Mouse (Mus musculus) ES-E14 (cell line): ENCODE results near the gene Srgap2. TPM values are rescaled to one million over a fixed set of nuclear protein-coding genes. Genes with fewer than 3 reads are reported as not detected.

Experiments used
- DNase-seq: peaks from one replicate; pipeline ENCODE4 v3.0.0-alpha.2; 2013; ENCODE audit warnings: low read depth, low spot score
- H3K27ac ChIP-seq: 2 replicates; pipeline ENCODE4 v1.5.1; 2012; ENCODE audit warnings: low read depth, mild to moderate bottlenecking, low read length, moderate library complexity, mixed read lengths; ENCODE audit not compliant: poor library complexity, insufficient read depth, severe bottlenecking
- H3K36me3 ChIP-seq: 2 replicates; pipeline ENCODE4 v1.6.1; 2012; ENCODE audit warnings: mild to moderate bottlenecking, low read length, moderate library complexity, mixed read lengths; ENCODE audit not compliant: control insufficient read depth, poor library complexity, insufficient read depth, severe bottlenecking
- H3K4me1 ChIP-seq, 2 experiments: fragments of 150-350 bp in 1 of 2; sonication (generic) in 1 of 2; 2 replicates each; pipeline ENCODE4 v1.6.1; 2012; ENCODE audit warnings: low read length in 2 of 2, mild to moderate bottlenecking in 1 of 2, mixed read lengths in 1 of 2; ENCODE audit not compliant: control insufficient read depth in 2 of 2, insufficient read depth in 2 of 2, poor library complexity in 1 of 2
- H3K4me3 ChIP-seq, 2 experiments: fragments of 150-350 bp in 1 of 2; sonication (generic) in 1 of 2; 2 replicates each; pipeline ENCODE4 v1.5.1; 2012; ENCODE audit warnings: low read length in 2 of 2, low read depth in 1 of 2, mild to moderate bottlenecking in 1 of 2, mixed read lengths in 1 of 2; ENCODE audit not compliant: insufficient read depth in 1 of 2, poor library complexity in 1 of 2, severe bottlenecking in 1 of 2
- H3K9ac ChIP-seq: 2 replicates; pipeline ENCODE4 v1.6.1; 2012; ENCODE audit warnings: low read depth, mild to moderate bottlenecking, low read length, mixed read lengths; ENCODE audit not compliant: poor library complexity, insufficient read depth, severe bottlenecking
- H3K9me3 ChIP-seq: fragments of 150-350 bp; sonication (generic); 2 replicates; pipeline ENCODE4 v1.6.1; 2012; ENCODE audit warnings: low read depth, mild to moderate bottlenecking, low read length; ENCODE audit not compliant: control insufficient read depth, insufficient read depth
- CHD2 ChIP-seq: IDR thresholded peaks from 2 replicates; pipeline ENCODE4 v1.6.1; 2014; ENCODE audit warnings: mild to moderate bottlenecking, low read depth, low read length, inconsistent platforms
- HCFC1 ChIP-seq: IDR thresholded peaks from 2 replicates; pipeline ENCODE4 v1.6.1; 2012; ENCODE audit warnings: low read length, inconsistent platforms, borderline replicate concordance; ENCODE audit not compliant: insufficient read depth
- MAFK ChIP-seq: IDR thresholded peaks from 2 replicates; pipeline ENCODE4 v1.6.1; 2014; ENCODE audit warnings: mild to moderate bottlenecking, low read depth, low read length, inconsistent platforms; ENCODE audit not compliant: insufficient read depth
- ZC3H11A ChIP-seq: IDR thresholded peaks from 2 replicates; pipeline ENCODE4 v1.6.1; 2012; ENCODE audit warnings: low read depth, mild to moderate bottlenecking, inconsistent platforms, low read length, borderline replicate concordance
- ZNF384 ChIP-seq: IDR thresholded peaks from 2 replicates; pipeline ENCODE4 v1.6.1; 2012; ENCODE audit warnings: low read depth, low read length, inconsistent platforms
- in situ Hi-C, 2 experiments: fragments of 600-800 bp; cut with MboI; formaldehyde crosslinking; loops; one replicate each; pipeline ENCODE4 v1.15.1; 2025; ENCODE audit warnings: low sequenced_read_pairs in 2 of 2, inconsistent platforms in 1 of 2; ENCODE audit not compliant: unreplicated experiment in 2 of 2
- total RNA-seq: library from RNA; depleted of rRNA; stranded (reverse); fragments of 300-350 nt; gene quantifications from 2 replicates; pipeline ENCODE4 v1.2.3, GENCODE M21; 2012

Srgap2 gene
- total RNA-seq, 1 experiment: 26.4 TPM

DNA sequence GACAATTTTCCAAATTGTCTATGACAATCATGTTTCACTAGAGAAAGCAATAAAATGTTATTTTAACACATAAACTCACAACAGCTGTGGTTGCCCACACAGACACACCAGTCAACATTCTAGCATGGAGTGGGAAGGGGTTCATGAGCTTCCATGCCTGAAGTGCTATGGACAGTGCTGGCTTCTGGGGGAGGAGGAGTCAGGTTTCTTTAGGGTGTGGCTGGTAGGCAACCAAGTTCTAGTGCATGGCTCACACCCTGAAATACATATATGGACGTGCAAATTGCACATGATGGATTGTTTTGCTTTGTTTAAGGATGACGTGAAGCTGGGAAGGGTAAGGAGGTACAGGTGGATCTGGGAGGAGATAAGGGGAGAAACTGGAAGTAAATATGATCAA is 72.8 kb downstream of the Srgap2 start:
- TF ChIP-seq CHD2: no peak
- TF ChIP-seq ZC3H11A: no peak
- no peak for TF ChIP-seq MAFK
- TF ChIP-seq ZNF384: no peak
- no peak for TF ChIP-seq HCFC1
- in situ Hi-C loops: no loop called here
- no peak overlapping the region for H3K9ac ChIP-seq
- H3K4me3 ChIP-seq: no peak overlapping the region
- no peak overlapping the region for H3K27ac ChIP-seq
- DNase-seq: no peak
- no peaks in the 10 kb centered on the region for H3K9me3 ChIP-seq
- H3K36me3 ChIP-seq: no peaks in the 10 kb centered on the region
- 0 out of 4 replicates have a peak, but pooled peaks cover 0 to 3% of the 10 kb centered on the region in 2 experiments for H3K4me1 ChIP-seq

DNA sequence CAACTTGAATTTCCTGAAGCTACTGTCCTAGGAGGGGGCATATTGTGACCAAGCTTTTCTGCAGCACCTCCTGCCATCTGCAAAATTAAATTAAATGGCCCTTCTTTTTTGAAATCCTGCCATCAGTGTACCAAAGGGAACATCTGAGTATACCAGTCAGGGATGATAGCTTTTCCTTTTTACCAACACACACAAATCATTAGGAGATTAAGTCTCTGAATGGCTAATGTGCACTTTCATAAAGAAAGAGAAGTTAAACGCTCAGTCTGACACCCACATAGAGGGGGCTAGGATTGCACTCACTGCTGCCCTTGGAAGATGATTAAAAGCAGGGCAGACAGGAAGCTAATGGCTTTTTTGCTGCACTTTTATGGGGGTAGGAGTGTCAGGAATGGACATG is 73.8 kb downstream of the Srgap2 start:
- no peak for TF ChIP-seq HCFC1
- no peak for TF ChIP-seq ZC3H11A
- TF ChIP-seq MAFK: no peak
- TF ChIP-seq ZNF384: no peak
- TF ChIP-seq CHD2: no peak
- Histone ChIP-seq H3K9me3 (no peaks in the 10 kb centered on the region), H3K4me1 (0 out of 4 replicates have a peak, but pooled peaks cover 0 to 3% of the 10 kb centered on the region in 2 experiments), H3K4me3 (no peak overlapping the region), H3K27ac (no peak overlapping the region), H3K9ac (no peak overlapping the region), H3K36me3 (no peaks in the 10 kb centered on the region)
- no peak for DNase-seq
- in situ Hi-C loops: no loop called here

DNA sequence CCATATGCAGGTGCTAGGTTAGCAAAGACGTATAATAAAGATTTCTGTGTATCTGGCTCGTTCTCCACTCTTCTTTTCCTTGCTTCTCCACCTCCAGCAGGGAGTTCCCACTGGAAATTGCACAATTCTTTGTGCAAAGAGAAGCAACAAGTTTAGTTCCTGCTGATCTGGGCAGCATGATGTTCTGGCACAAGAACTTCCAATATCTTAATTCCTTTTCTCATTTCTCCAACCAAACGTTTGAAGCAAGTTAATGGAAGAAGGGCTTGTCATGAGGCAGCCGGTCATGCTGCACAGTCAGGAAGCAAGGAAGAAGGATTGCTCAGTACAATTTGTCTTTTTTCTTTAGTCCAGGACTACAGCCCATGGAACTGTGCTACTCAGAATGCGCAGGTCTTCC is 78.8 kb downstream of the Srgap2 start:
- Histone ChIP-seq H3K4me1 (no peaks in the 10 kb centered on the region), H3K27ac (no peak overlapping the region), H3K4me3 (no peak overlapping the region), H3K9ac (no peak overlapping the region), H3K9me3 (no peaks in the 10 kb centered on the region), H3K36me3 (no peaks in the 10 kb centered on the region)
- DNase-seq: no peak
- in situ Hi-C loops: no loop called here
- TF ChIP-seq CHD2 (no peak), ZNF384 (no peak), HCFC1 (no peak), MAFK (no peak)

DNA sequence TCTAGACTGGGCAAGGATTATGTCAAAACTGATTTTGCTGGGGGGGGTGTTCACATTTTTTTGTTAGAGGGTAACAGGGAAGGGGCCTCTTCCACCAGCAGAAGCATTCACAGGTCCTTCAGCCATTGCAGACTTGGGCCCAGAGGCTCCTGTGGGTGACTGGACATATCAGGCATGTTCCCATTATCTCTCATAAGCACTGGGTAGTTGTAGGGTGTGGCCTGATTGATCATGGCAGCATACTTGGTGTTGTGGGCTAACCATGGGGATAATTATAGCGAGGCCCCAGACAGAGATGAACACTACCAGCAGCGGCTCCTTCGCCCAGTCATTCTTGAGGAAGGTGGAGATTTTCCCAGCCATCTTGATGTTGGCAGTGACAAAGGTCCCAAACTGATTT is 79.8 kb downstream of the Srgap2 start:
- H3K27ac ChIP-seq: no peak overlapping the region
- in situ Hi-C loops: no loop called here
- H3K36me3 ChIP-seq: no peaks in the 10 kb centered on the region
- no peaks in the 10 kb centered on the region for H3K4me1 ChIP-seq
- H3K9me3 ChIP-seq: no peaks in the 10 kb centered on the region
- no peak for DNase-seq
- TF ChIP-seq ZNF384 (no peak), HCFC1 (no peak), CHD2 (no peak), ZC3H11A (no peak), MAFK (no peak)
- H3K9ac ChIP-seq: no peak overlapping the region
- H3K4me3 ChIP-seq: no peak overlapping the region

DNA sequence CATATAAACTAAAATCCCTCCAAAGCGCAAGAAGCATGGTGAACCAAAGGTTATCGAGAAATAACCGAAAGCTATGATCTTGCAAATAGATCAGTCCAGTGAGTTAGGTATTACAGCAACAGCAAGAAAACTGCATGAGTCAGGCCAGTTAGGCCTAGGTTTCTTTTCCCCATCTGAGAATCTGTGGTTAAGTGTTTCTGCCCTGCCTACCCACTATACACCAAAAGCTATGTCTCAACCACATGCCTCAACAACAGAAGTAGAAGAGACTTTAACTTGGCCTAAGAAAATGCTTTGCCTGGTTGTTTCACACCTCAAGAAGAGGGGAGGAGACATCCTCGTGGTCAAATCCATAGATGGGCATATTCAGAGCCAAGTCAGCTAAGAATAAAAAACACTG is 80.6 kb downstream of the Srgap2 start:
- in situ Hi-C loops: no loop called here
- no peak overlapping the region for H3K27ac ChIP-seq
- no peak overlapping the region for H3K9ac ChIP-seq
- no peak for DNase-seq
- no peaks in the 10 kb centered on the region for H3K4me1 ChIP-seq
- no peaks in the 10 kb centered on the region for H3K36me3 ChIP-seq
- H3K4me3 ChIP-seq: no peak overlapping the region
- no peak for TF ChIP-seq MAFK
- TF ChIP-seq HCFC1: no peak
- TF ChIP-seq CHD2: no peak
- TF ChIP-seq ZC3H11A: no peak
- no peak for TF ChIP-seq ZNF384
- no peaks in the 10 kb centered on the region for H3K9me3 ChIP-seq
